Mouse (Mus musculus) heart, adult 9 months (tissue): ENCODE data around the gene Spata2.

Experiments
- DNase-seq, 2 experiments: peaks; one replicate each; pipeline ENCODE4 v3.0.0; 2022; ENCODE audit warnings: low spot score in 2 of 2

Spata2 gene

GRCm38 (mm10) chr2:167492713-167493636, at the start of gene Spata2:
TSS of gene Spata2 (minus strand) at chr2:167492887.
- DNase-seq = peak; percentile 94 to 95

GRCm38 (mm10) chr2:167542361-167542760, 49.7 kb upstream of the Spata2 start:
- no peak for DNase-seq

DNA sequence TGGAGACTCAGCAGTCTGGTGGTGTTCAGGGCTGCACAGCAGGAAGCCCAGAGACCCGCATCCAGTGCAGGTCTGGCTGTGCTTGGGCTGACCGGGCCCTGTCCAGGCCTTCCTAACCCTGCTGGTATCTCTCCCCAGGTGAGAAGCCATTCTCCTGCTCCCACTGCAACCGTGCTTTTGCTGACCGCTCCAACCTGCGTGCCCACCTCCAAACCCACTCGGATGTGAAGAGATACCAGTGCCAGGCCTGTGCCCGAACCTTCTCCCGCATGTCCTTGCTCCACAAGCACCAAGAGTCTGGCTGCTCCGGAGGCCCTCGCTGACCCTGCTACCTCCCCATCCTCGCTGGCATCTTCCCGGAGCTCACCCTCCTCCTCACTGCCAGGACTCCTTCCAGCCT, 49.1 kb upstream of the Spata2 start:
- no peak for DNase-seq

- DNase-seq = no peak
Measured at GRCm38 (mm10) chr2:167541324-167541723, 48.6 kb upstream of the Spata2 start.

DNA sequence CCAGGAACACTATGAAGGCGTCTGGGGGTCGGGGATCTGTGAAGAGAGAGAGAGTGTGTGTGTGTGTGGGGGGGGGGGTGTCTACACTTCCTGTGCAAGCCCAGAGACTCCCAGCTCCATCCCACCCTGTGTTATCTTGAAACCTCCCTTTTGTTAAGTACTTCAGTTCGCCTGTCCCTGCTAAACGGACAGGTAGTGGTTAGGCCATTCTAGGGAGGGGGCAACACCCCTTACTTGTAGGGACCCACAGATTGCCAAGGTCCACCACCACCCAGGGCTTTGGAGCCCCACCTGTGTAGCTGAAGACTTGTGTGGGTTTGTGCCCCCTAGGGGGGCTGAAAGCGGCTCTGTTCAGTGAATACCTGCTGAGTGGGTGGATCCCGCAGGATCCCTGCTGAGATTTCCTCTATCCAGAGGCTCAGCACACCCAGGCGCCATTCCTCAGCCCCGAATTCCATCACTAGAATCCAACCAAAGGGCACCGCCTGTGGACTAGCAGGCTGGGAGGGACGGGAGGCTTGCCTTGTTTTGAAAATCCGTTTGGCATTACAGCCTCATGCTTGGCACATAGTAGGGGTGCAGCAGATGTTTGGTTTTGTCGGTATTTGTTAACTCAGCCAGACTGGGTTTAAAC, 47.9 kb upstream of the Spata2 start:
- DNase-seq = no peak

GRCm38 (mm10) chr2:167539536-167540476, 47.1 kb upstream of the Spata2 start:
- no peak for DNase-seq

- DNase-seq = no peak
Measured at GRCm38 (mm10) chr2:167538671-167539306, 46.1 kb upstream of the Spata2 start.

DNA sequence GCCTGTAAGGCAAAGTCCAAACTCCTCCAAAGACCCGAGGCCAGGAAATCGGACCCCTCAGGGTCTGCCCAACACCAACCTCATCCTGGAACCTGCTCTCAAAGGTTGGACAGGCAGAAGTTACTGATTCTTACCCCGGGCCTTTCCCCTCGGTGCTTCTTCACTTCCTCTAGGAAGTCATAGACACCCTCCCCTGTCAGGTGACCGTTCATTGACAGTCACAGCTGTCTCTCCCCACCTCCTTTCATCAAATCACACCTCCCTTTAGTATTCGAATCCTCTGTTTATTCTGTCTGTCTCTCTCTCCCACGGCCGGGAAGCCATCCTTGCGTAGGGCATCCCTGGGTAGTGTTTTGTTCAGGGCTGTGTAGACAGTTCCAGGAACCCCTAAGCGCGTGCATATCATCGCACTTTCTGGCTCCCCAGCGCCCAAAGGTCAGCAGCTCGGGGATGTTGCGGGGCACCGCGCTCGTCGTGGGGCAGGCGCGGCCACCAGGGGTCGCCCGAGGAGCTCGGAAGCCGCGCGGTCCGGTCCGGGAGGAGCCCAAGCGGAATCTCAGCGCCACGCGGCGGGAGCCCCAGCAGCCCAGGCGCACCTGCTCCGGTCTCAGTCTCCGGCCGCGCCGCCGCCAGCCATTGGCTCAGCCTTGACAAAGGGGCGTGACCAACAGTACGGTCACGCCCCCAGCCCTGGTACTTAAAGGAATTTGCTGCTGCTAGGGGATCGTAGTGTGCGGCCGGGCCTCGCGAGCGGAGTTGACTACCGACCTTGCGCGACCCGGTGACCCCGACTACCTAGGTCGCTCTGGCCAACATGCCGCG, 45.0 kb upstream of the Spata2 start, which contains the start of gene Snai1:
TSS of gene Snai1 (plus strand) at position 720 of the 822 bp plus-strand sequence.
- peak; percentile 93 for DNase-seq

DNA sequence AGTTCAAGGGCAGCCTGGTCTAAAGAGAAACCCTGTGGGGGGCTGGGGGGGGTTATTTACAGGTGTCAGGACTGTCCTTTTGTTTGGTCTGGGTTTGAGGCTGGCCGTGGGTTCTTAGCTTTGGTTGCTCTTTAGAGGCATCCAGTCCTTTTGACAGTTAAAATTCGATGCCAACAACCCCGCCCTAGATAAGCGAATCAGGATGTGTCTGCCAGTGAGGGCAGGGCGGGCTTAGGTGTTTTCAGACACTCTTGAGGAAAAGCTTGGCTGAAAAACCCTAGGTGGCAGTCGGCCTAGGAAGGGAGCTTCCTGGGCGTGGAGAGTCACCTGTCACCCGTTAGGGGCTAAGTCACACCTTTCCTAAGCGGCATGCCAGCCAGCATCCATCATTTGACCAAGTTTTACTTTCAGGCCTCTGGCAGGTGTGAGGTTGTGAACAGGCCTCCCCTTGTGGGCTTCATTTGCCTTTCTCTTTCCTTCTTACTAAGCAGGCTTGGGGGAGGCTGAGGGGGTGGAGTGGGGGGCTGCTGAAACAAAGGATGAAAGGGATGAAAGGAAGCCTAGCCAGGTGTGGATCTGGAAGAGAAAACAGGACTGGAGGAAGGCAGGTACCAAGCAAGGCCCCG, 43.7 kb upstream of the Spata2 start:
- no peak for DNase-seq

DNA sequence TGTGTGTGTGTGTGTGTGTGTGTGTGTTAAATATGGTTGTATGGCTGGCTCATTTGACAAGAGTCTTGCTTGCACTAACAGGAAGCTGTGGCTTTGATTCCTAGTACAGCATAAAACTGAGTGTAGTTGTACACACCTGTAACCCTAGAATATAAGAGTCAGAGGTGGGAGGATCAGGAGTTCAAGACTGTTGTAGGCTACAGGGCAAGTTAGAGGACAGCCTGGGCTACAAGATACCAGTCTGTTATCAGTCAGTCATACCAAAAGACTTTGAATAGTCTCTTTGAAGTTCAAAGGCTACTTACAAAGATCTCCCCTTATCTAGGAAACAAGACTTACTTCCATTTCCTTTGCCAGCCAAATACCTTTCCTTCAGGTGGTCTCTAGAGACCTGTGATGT, 41.2 kb upstream of the Spata2 start:
- DNase-seq = no peak

DNA sequence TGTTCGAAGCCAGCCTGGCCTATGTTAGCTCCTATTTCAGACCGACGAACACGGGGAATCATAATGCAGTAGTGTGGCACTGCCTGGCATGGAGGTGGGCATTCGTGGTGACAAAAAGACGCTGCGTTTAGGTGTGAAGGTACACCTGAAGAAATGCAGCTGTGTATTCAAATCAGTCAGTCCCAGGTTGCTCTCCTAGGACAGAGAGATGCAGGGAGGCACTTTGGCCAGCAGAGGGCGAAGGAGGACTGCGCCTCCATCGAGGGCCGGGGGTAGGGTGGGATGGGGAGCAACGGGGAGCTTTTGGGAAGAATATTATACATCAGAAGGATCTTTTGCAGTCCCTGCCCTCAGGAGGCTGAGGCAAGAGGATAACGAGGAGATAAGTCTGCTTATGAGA, 39.4 kb upstream of the Spata2 start:
- no peak for DNase-seq

DNA sequence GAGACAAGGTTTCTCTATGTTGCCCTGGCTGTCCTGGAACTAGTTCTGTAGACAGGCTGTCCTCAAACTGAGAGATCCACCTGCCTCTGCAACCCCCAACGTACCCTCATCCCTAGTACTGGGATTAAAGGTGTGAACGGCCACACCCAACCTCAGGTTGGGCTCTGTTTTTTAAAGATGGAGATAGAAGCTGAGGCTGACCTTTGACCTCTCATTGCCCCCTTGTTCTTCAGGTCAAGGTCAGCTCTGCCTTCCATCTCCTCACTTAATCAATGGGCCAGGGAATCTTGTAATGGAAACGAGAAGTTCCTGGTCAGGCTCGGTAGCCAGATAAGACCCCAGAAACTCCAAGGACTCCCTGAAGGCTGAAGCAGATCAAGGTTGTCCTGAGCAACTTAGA, 37.8 kb upstream of the Spata2 start:
- no peak for DNase-seq

DNA sequence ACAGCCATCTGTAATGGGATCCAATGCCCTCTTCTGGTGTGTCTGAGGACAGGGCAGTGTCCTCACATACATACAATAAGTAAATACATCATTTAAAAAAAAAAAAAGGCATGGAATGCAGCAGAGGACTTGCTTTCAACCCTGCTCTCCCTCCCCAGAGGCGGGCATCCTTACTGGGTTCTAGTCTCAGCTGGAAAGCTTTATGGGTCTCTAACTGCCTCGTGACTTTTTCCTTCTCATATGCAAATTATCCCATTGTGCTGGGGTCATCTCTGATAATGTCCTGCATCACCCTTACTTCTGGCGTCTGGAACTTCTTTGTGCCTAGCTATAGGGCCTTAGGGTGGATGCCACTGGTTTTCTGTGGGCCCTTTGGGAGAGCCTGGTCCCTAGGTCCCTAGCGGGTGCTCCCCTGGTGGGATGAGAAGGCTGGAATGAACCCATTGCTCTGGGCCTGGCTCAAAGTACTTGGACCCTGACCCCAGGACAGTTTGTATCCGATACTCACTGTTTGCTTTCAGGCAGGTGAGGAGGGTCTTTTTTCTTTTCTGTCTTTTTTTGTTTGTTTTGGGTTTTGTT, 37.3 kb upstream of the Spata2 start:
- DNase-seq = no peak

- DNase-seq = no peak
Measured at GRCm38 (mm10) chr2:167528278-167528677, 35.6 kb upstream of the Spata2 start.

DNA sequence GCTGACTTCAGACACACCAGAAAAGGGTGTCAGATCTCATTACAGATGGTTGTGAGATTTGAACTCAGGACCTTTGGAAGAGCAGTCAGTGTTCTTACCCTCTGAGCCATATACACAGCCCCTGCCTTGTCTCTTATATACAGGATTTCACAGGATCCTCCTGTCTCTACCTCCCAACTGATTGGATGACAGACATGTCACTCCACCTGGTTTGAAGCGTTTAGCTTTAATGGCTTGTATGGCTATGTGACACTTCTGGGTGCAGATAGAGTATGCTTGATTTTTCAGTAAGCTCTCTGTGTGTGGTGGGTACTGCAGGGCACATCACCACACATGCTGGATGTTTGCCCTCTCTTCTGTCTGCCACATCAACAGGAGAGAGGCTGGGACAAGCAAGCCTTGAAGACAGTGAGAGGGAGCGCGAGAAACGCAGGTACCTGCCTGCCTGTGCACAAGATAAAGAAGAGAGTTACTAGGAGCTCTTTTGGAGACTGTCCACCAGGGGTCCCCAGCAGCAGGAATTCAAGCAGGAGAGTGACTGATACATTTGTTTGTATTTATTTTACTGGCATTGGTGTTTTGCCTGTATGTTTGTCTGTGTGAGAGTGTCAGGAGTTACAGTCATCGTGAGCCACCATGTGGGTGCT, 27.0 kb upstream of the Spata2 start:
- no peak for DNase-seq

GRCm38 (mm10) chr2:167515688-167516087, 23.0 kb upstream of the Spata2 start:
- no peak for DNase-seq

DNA sequence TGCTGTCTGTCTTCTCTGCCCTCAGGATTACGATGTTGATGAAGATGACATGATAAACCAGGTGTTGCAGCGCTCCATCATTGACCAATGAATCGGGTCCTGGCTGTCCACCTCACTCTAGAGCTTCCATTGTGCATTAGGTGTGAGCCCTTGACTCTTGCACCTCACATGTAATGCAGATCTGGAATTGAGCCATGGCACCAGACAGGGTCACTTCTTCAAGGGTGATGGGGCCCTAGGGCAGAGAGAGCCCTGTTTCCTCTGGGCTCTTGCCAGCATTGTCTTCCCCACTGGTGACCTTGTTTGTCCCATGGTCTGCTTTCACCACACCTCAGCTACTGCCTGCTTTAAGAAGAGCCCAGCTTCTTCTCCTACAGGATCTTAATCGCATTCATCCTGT, 22.0 kb upstream of the Spata2 start:
- DNase-seq = no peak

GRCm38 (mm10) chr2:167512970-167513369, 20.3 kb upstream of the Spata2 start:
- no peak for DNase-seq

- DNase-seq = no peak
Measured at GRCm38 (mm10) chr2:167512365-167512764, 19.7 kb upstream of the Spata2 start.
